Mouse (Mus musculus): ENCODE data around the gene Ankib1. TPM values are rescaled to one million over a fixed set of nuclear protein-coding genes. Genes with fewer than 3 reads are reported as not detected.
"Not testable (repeated sequence)": the region's sequence is repeated elsewhere in the genome, so short reads cannot be mapped to it uniquely, and the experiment has no call there.

Gene Ankib1
- 10 to 100 TPM; 83.1 to 87.4 TPM for total RNA-seq (2021)

DNA sequence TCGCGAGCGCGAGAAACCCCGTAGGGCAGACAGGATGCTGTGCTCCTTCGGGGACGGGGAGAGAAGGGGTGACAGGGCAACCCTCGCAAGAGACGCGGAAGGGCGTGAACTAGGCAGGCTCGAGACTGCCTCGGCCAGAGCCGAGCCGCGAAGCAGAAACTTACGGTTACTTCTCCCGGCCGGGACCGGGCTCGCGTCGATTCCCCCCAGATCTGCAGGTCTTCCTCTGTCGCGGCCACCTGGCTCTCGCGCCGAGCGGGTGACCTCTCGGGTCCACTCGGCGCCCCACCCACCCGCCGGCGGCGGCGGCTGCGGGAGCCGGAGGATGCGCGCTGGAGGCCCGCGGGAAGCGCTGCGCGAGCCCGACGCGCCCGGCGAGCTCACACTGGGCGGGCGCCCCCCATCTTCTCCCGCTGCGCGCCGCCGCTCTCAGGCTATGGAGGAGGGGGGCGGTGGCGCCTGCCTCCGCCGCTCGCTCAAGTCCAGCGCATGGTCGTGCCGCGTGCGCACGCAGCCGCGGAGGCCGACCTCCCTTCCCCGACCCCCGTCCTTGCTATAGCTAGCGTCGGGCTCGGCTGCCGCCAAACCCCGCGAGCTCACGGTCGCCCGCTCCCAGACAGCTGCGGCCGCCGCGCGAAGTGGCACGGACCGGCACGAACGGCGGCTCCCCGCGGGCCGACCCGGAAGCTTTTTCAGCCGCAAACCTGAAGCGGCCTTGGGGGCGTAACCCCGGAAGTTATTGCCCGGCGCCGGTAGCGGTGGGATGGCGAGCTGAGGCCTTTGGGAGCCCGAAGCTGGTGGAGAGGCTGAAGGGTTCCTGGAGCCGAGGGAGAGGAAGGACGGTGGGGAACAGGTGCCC is at the start of gene Ankib1, which contains the start of gene Krit1:
Gene Ankib1 (minus strand): TSS at position 493 of the 859 bp plus-strand sequence.
Gene Krit1 (plus strand): TSS at position 752 of the 859 bp plus-strand sequence.
- peak; percentile 93 for DNase-seq
- intact Hi-C loops (cut with DNase I), result loop anchor here (10.0 kb wide), 1 partner anchor 158 kb away; no protein-coding TSS in a partner anchor

DNA sequence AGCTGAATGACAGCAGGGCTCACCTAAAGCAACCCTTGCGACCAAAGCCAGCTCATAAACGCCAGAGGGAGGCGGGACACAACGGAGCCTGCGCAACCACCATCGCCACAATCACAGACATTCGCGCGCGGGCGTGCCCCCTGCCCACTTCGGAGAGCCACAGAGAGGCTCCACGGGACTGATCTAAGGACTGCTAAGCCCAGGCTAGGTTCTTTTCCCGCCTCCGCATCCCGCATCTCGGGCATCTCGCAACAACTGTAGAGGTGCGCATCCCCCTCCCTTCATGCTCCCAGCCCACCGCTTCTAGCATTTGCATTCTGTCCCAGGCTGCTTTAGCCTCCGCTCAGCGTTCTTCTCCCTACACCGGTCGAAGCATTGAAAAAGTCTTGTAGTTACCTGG is 42.3 kb upstream of the Ankib1 start, which contains the start of gene Lrrd1:
Gene Lrrd1 (plus strand): TSS at position 148 of the 400 bp plus-strand sequence.
- intact Hi-C loops (cut with DNase I), result no loop called here
- no peak for DNase-seq

GRCm38 (mm10) chr5:3834107-3834506 is 31.4 kb upstream of the Ankib1 start:
- intact Hi-C loops (cut with DNase I), result loop anchor here (10.0 kb wide), 1 partner anchor 121 kb away; no protein-coding TSS in a partner anchor
- no peak for DNase-seq

DNA sequence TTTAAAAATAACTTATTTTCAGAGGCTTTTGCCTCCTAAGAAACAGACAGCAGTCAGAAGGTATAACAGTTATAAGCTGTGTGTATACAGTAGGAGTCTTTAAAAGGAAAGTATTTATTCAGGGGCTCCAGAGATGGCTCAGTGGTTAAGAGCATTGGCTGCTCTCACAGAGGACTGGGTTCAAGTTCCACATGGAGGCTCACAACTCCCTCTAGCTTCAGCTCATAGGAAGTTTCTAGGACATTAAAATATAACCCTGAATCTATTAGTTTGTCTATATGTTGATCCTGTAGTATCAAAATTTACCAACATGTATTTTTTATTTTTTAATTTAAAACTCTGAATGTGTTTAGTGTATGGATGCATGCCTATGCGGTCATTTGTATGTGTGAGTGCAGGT is 5.7 kb upstream of the Ankib1 start:
- DNase-seq, result no peak
- intact Hi-C loops (cut with DNase I), result loop anchor here (10.0 kb wide), 1 partner anchor 164 kb away; no protein-coding TSS in a partner anchor

DNA sequence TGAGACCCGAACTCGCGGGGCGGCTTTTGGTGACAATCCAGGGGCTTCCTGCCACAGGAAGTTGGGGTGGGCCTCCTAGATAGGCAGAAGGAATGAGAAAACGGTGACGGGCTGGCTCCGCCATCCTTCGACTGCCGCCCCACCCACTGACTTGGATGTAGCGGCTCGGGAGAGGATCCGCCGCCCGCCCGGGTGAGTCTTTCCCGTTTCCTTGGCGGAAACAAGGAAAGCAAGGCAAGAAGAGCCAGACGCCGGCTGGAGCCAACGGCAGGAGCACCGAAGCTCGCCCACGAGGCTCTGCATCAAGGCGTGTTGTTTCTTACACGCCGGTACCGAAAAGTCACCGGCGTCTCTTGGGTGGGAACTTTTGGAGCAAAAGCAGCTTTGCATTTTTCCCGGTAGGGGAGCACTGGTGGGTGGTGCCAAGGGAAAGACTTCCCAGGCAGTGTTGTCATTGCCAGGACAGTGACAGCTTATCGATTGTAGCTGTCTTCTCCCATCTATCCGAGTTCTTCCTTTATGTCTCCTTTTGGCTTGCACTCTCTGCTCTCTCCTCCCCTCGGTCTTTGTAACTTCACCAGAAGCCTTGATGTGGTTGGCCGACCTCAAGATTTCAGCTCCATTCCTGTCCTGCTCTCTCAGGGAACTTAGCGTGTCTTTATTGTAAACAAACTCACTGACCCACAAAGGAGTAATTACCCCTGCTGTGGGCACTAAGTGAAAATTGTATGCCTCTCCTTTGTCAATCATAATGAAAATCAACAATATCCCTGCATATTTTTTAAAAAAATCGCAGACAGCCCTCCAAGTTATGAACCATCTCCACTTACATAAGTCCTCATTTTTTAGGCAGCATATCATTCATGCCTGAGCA is 804 bp upstream of the Ankib1 start:
- intact Hi-C loops (cut with DNase I), result loop anchor here (10.0 kb wide), 1 partner anchor 159 kb away; no protein-coding TSS in a partner anchor
- DNase-seq, result no peak

DNA sequence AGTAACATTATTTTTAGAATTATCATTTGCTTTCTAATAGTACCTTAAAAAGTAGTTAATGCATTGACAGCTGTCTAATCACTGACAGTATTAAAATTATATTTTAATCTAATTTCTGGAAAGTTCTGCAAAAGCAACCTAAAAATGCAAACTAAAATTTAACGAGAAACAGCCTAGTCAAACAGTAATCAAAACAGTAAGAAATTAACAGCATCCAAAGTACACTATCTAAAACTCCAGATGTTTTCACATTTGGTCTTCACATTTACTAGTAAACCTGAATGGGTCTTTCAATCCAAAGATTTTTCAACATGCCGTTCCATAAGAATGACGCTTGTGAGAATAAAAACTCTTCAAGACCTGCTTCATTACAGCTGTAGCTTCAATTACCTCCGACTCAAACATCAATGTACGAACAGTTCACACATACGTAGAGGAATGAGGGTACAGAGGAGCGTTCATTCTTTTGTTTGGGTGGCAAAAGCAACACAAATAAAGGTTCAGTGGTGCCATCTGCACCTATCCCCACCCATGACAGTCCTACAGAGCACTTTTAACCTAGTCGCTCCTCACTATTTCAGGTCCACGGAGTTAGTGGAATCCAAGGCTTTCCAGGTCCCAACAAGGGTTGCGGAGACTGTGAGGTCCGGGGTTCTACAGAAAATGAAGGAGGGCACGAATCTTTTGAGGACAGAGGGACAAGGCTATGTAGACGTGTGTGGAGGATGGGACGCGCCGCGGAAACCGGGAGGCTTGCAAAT is 873 bp downstream of the Ankib1 start:
- intact Hi-C loops (cut with DNase I), result loop anchor here (10.0 kb wide), 1 partner anchor 157 kb away; no protein-coding TSS in a partner anchor
- no peak for DNase-seq

DNA sequence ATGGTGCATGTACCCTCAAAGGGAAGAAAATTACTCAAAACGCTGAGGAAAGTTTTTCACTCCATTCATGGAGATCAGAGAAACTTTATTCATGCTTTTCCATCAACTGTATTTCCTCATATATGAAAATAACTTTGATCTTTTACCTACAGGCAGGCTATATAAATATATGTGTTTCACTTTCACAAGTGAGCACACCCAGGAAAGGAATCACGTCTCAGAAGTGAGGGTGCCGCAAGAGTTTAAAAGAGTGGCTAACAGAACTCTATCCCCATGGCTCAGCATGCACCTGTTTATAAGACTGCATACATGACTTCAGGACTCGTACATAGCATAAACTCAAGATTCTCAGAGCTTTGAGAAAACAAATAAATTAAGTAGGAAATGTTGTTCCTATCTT is 1.8 kb downstream of the Ankib1 start:
- intact Hi-C loops (cut with DNase I), result loop anchor here (10.0 kb wide), 1 partner anchor 156 kb away; no protein-coding TSS in a partner anchor
- no peak for DNase-seq

DNA sequence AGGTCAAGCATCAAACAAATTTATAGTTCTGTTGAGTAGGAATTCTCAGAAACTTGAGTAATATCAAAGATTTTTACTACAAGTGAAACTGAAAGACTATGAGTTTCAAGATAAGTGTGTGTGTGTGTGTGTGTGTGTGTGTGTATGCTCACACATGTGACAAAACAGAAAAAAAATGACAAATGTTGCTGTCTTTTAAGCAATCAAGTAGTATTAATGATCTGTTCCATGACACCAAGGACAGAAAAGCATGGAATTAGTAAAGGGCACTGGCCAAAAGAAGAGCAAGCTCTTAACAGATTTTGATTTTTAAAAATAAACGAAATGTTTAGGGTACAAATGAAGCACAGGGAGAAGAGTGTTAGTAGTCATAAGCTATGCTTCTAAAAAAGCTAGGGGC is 2.7 kb downstream of the Ankib1 start:
- intact Hi-C loops (cut with DNase I), result loop anchor here (10.0 kb wide), 1 partner anchor 155 kb away; no protein-coding TSS in a partner anchor
- DNase-seq, result no peak

DNA sequence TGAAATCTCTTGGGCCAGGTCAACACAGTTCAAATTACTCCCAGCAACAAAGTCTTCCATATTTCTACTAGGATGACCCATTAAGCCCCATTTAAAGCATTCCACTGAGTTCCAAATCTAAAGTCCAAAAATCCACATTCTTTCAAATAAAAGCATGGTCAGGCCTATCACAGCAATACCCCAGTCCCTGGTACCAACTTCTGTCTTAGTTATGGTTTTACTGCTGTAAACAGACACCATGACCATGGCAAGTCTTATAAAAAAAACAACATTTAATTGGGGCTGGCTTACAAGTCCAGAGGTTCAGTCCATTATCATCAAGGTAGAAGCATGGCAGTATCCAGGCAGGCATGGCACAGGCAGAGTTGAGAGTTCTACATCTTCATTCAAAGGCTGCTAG is 4.1 kb downstream of the Ankib1 start:
- DNase-seq; intact Hi-C loops (cut with DNase I): not testable (repeated sequence)

- DNase-seq; intact Hi-C loops (cut with DNase I): not testable (repeated sequence)
Observed at GRCm38 (mm10) chr5:3797101-3797500, 5.6 kb downstream of the Ankib1 start.

- no peak for DNase-seq
- intact Hi-C loops (cut with DNase I), result no loop called here
Observed at GRCm38 (mm10) chr5:3791048-3791447, 11.7 kb downstream of the Ankib1 start.

GRCm38 (mm10) chr5:3787548-3787947 is 15.2 kb downstream of the Ankib1 start:
- DNase-seq, result no peak
- intact Hi-C loops (cut with DNase I), result no loop called here

DNA sequence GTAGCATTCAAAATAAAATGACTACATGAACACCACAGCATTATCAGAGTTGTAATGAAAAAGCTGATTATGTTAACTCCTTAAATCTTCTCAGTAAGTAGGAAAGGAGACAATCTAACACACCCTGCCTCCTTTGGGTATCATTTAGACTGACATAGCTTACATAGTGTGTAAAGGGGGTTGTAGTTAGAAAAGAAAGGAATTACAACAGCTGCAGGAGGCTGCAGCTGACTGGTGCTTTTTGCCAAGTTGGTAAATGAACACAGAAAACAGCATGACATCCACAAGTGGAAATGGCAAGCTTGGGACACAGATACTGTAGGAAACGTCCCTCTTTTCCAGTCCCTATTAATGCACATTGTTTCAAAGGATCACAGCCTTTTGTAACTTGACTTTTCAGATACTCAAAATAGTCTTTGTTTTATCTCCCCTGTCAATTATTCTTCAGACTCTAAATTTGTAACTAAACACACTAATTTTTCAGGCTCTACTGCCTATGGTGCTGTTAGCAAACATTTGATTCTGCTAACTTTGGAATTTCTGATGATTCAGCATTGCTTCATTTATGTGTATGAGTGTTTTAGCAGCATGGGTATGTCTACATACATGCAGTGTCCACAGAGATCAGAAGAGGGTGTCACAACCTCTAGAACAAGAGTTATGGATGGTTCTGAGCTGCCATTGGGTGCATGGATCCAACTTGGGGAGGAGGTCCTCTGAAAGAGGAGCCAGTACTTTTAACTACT is 17.8 kb downstream of the Ankib1 start:
- no peak for DNase-seq
- intact Hi-C loops (cut with DNase I), result no loop called here

DNA sequence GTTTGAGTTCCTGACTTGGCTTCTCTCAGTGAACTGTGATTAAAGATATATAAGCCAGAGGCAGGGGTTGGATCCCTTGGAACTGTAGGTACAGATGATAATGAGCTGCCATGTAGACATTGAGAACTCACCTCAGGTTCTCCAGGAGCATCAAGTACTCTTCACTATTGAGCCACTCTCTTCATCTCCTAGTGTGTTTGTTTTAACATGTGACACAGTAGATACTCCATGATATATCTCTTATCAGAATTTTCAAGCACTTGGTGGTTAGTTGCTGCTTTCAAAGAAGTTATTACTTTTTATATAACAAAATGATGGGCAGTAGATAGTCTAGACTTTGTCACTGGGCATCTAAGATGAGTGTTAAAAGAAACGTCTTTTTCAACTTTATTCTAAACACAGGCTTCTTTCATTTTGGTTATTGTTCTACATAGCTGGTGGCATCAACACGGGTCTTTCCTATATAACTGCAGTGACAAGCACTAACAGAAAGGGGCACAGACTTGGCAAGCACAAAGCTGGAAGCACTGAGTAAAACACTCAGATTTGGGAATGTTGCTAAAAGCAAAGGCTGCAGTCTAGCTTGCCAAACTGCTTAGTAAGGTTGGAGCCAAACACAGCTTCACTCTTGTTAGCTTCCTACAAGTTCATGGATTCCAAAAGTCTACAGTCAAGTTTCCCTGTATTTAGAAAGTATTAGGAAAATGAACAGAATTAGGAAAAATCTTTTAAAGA is 18.6 kb downstream of the Ankib1 start:
- no peak for DNase-seq

GRCm38 (mm10) chr5:3782670-3783069 is 20.1 kb downstream of the Ankib1 start:
- intact Hi-C loops (cut with DNase I), result no loop called here
- no peak for DNase-seq

More for the DNA sequence above, 18.6 kb downstream of the Ankib1 start:
- intact Hi-C loops (cut with DNase I), result no loop called here

DNA sequence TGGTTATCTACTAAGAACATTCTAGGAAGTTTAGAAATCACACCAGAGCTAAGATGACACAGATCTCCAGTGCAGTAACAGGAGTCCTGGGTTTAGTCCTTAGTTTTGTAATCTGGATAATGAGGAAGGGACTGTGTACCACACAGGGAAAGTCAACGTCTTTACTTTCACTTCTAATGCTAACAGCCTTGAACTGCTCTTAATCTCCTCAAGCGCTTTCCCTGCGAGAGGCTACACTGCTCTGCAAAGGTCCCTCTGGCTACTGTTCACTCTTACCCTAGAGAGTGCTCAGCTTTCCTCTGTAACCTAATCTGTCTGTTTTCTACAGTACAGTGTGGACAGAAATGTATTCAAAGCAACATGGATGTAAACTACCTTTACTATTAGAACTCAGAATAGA is 30.7 kb downstream of the Ankib1 start:
- intact Hi-C loops (cut with DNase I), result no loop called here
- no peak for DNase-seq

GRCm38 (mm10) chr5:3771512-3771911 is 31.2 kb downstream of the Ankib1 start:
- intact Hi-C loops (cut with DNase I), result no loop called here
- DNase-seq, result no peak

- DNase-seq; intact Hi-C loops (cut with DNase I): not testable (repeated sequence)
Observed at GRCm38 (mm10) chr5:3750536-3750935, 52.2 kb downstream of the Ankib1 start.

- intact Hi-C loops (cut with DNase I); DNase-seq: not testable (repeated sequence)
Observed at GRCm38 (mm10) chr5:3732846-3733245, 69.9 kb downstream of the Ankib1 start.
